Mouse (Mus musculus) liver, postnatal 0 days (tissue): ENCODE results near the gene Tex2. TPM values are rescaled to one million over a fixed set of nuclear protein-coding genes. Genes with fewer than 3 reads are reported as not detected.

Experiments
- ATAC-seq: fragments of 200-750 bp; cut with Nextera tagmentation; 2 replicates; pipeline ENCODE4 v1.8.0; 2017; ENCODE audit warnings: mild to moderate bottlenecking, moderate library complexity
- DNase-seq: peaks from one replicate; pipeline ENCODE4 v3.0.0-alpha.2; 2016
- H3K27ac ChIP-seq: fragments of 300-500 bp; sonication (generic); 2 replicates; pipeline ENCODE4 v1.5.1; 2014; ENCODE audit warnings: antibody characterized with exemption, moderate library complexity, mild to moderate bottlenecking, low read depth
- H3K27me3 ChIP-seq: fragments of 300-500 bp; sonication (generic); 2 replicates; pipeline ENCODE4 v1.6.1; 2014; ENCODE audit warnings: low read length, control low read depth, mixed read lengths; ENCODE audit not compliant: insufficient read depth
- H3K36me3 ChIP-seq: fragments of 300-500 bp; sonication (generic); replicated peaks from 2 replicates; pipeline ENCODE4 v1.6.1; 2014; ENCODE audit warnings: mild to moderate bottlenecking, control low read depth, low read length, moderate library complexity, mixed read lengths; ENCODE audit not compliant: insufficient read depth
- H3K4me1 ChIP-seq: fragments of 300-500 bp; sonication (generic); 2 replicates; pipeline ENCODE4 v1.6.1; 2014; ENCODE audit warnings: antibody characterized with exemption, mild to moderate bottlenecking, control low read depth; ENCODE audit not compliant: insufficient read depth
- H3K4me2 ChIP-seq: fragments of 300-500 bp; sonication (generic); 2 replicates; pipeline ENCODE4 v1.6.1; 2014; ENCODE audit warnings: low read depth, mild to moderate bottlenecking, low read length, moderate library complexity, mixed read lengths
- H3K4me3 ChIP-seq: fragments of 300-500 bp; sonication (generic); 2 replicates; pipeline ENCODE4 v1.5.1; 2014; ENCODE audit warnings: low read depth, low read length
- H3K9ac ChIP-seq: fragments of 300-500 bp; sonication (generic); replicated peaks from 2 replicates; pipeline ENCODE4 v1.6.1; 2014; ENCODE audit warnings: mild to moderate bottlenecking, moderate library complexity
- H3K9me3 ChIP-seq: fragments of 300-500 bp; sonication (generic); 2 replicates; pipeline ENCODE4 v1.6.1; 2016; ENCODE audit warnings: mild to moderate bottlenecking, control low read depth, low read length, mixed read lengths
- CTCF ChIP-seq: sonication (generic); IDR thresholded peaks from 2 replicates; pipeline ENCODE4 v1.5.1; 2016; ENCODE audit warnings: antibody characterized with exemption, low read depth
- EP300 ChIP-seq: IDR thresholded peaks from 2 replicates; pipeline ENCODE4 v1.6.1; 2016; ENCODE audit warnings: antibody characterized with exemption, low read depth, mild to moderate bottlenecking
- WGBS: fragments of 180-500 bp; shearing (Covaris S2); extraction: QIAGEN DNeasy Blood & Tissue Kit; methylation state at CpG from one replicate; pipeline ENCODE4 v1.1.7; 2014; ENCODE audit not compliant: insufficient replicate concordance; 5-methylcytosine and 5-hydroxymethylcytosine counted together
- polyA plus RNA-seq: library from polyadenylated mRNA; unstranded; fragments of >200 nt; fragmentation: Nextera tagmentation; extraction: Ambion mirVana; gene quantifications from 2 replicates; pipeline ENCODE4 v1.2.1, GENCODE M21; 2015

The Tex2 gene
- polyA plus RNA-seq, 1 experiment from 2014 or later: 11.3 TPM

GRCm38 (mm10) chr11:106479619-106480529 is 133.3 kb downstream of the Tex2 start:
- H3K9ac ChIP-seq: no peak overlapping the region
- H3K27ac ChIP-seq: peak overlapping the region; percentile 49; the same call in 1 of the 2 replicates
- no peaks in the 10 kb centered on the region for H3K27me3 ChIP-seq
- TF ChIP-seq EP300: no peak
- no peaks in the 10 kb centered on the region for H3K36me3 ChIP-seq
- ATAC-seq: peak; percentile 56
- H3K4me1 ChIP-seq: peaks cover 21% of the 10 kb centered on the region
- no peak overlapping the region for H3K4me3 ChIP-seq
- no peak for DNase-seq
- no peaks in the 10 kb centered on the region for H3K9me3 ChIP-seq
- 0 out of 2 replicates have a peak overlapping the region, but pooled peaks have one; percentile 11 for H3K4me2 ChIP-seq
- 54% methylated on average over 9 of the region's 9 CpGs for WGBS

- no peaks in the 10 kb centered on the region for H3K27me3 ChIP-seq
- no peak for ATAC-seq
- no peak for DNase-seq
- H3K27ac ChIP-seq: no peak overlapping the region
- no peak overlapping the region for H3K4me3 ChIP-seq
- no peak overlapping the region for H3K4me2 ChIP-seq
- H3K9ac ChIP-seq: no peak overlapping the region
- H3K9me3 ChIP-seq: no peaks in the 10 kb centered on the region
- TF ChIP-seq CTCF (no peak), EP300 (no peak)
- no peaks in the 10 kb centered on the region for H3K36me3 ChIP-seq
- peaks cover 21% of the 10 kb centered on the region for H3K4me1 ChIP-seq
- 61% methylated on average over 1 of the region's 1 CpGs for WGBS
Measured at GRCm38 (mm10) chr11:106478745-106479144, 134.5 kb downstream of the Tex2 start.

- DNase-seq: no peak
- H3K4me1 ChIP-seq: peaks cover 21% of the 10 kb centered on the region
- WGBS: 73% methylated on average over 4 of the region's 4 CpGs
- ATAC-seq: no peak
- H3K27me3 ChIP-seq: no peaks in the 10 kb centered on the region
- H3K9ac ChIP-seq: no peak overlapping the region
- H3K27ac ChIP-seq: no peak overlapping the region
- no peak overlapping the region for H3K4me3 ChIP-seq
- TF ChIP-seq CTCF: no peak
- no peak for TF ChIP-seq EP300
- no peaks in the 10 kb centered on the region for H3K36me3 ChIP-seq
- H3K9me3 ChIP-seq: no peaks in the 10 kb centered on the region
- H3K4me2 ChIP-seq: no peak overlapping the region
Measured at GRCm38 (mm10) chr11:106477505-106478160, 135.6 kb downstream of the Tex2 start.

- H3K4me1 ChIP-seq: peaks cover 15% of the 10 kb centered on the region
- H3K27me3 ChIP-seq: no peaks in the 10 kb centered on the region
- no peak for ATAC-seq
- no peaks in the 10 kb centered on the region for H3K36me3 ChIP-seq
- WGBS: 42% methylated on average over 1 of the region's 1 CpGs
- H3K4me2 ChIP-seq: no peak overlapping the region
- H3K4me3 ChIP-seq: no peak overlapping the region
- H3K9me3 ChIP-seq: no peaks in the 10 kb centered on the region
- H3K27ac ChIP-seq: no peak overlapping the region
- DNase-seq: no peak
- TF ChIP-seq CTCF (no peak), EP300 (no peak)
- no peak overlapping the region for H3K9ac ChIP-seq
Measured at GRCm38 (mm10) chr11:106475309-106475708, 137.9 kb downstream of the Tex2 start.

- no peak overlapping the region for H3K9ac ChIP-seq
- no peak for DNase-seq
- no peak overlapping the region for H3K27ac ChIP-seq
- no peak overlapping the region for H3K4me3 ChIP-seq
- H3K36me3 ChIP-seq: no peaks in the 10 kb centered on the region
- peak; percentile 25; the same call in 1 of the 2 replicates for ATAC-seq
- no peaks in the 10 kb centered on the region for H3K9me3 ChIP-seq
- TF ChIP-seq EP300: no peak
- no peak for TF ChIP-seq CTCF
- WGBS: 37% methylated on average over 1 of the region's 1 CpGs
- no peaks in the 10 kb centered on the region for H3K27me3 ChIP-seq
- peaks cover 20% of the 10 kb centered on the region for H3K4me1 ChIP-seq
- H3K4me2 ChIP-seq: no peak overlapping the region
Measured at GRCm38 (mm10) chr11:106471629-106472028, 141.6 kb downstream of the Tex2 start.

GRCm38 (mm10) chr11:106468509-106468908 is 144.7 kb downstream of the Tex2 start:
- Histone ChIP-seq H3K9me3 (no peaks in the 10 kb centered on the region), H3K36me3 (no peaks in the 10 kb centered on the region), H3K27me3 (no peaks in the 10 kb centered on the region), H3K9ac (no peak overlapping the region), H3K4me3 (no peak overlapping the region), H3K27ac (no peak overlapping the region), H3K4me2 (no peak overlapping the region), H3K4me1 (peaks cover 25% of the 10 kb centered on the region)
- TF ChIP-seq CTCF (no peak), EP300 (no peak)
- ATAC-seq (no peak), DNase-seq (no peak)
- 54% methylated on average over 1 of the region's 1 CpGs for WGBS
